Mouse (Mus musculus) CH12.LX (cell line): Measurements from ENCODE around the gene Igsf21.

Experiments
- CHD2 ChIP-seq: IDR thresholded peaks from 2 replicates; pipeline ENCODE4 v1.6.1; 2011; ENCODE audit warnings: low read length, improper control_type of control experiment
- CTCF ChIP-seq, 2 experiments: IDR thresholded peaks in 1 of 2; conservative IDR thresholded peaks in 1 of 2; 2 replicates each; pipeline ENCODE4 v1.5.1; 2011 to 2012; ENCODE audit warnings: low read depth in 2 of 2, low read length in 2 of 2, improper control_type of control experiment in 1 of 2, inconsistent platforms in 1 of 2, mild to moderate bottlenecking in 1 of 2, moderate library complexity in 1 of 2
- EP300 ChIP-seq: IDR thresholded peaks from 2 replicates; pipeline ENCODE4 v1.6.1; 2011; ENCODE audit warnings: low read length, improper control_type of control experiment
- KAT2A ChIP-seq: IDR thresholded peaks from 2 replicates; pipeline ENCODE4 v1.6.1; 2012; ENCODE audit warnings: low read length, improper control_type of control experiment, inconsistent platforms; ENCODE audit not compliant: insufficient replicate concordance
- NRF1 ChIP-seq: IDR thresholded peaks from 2 replicates; pipeline ENCODE4 v1.6.1; 2014; ENCODE audit warnings: low read depth, mild to moderate bottlenecking, inconsistent platforms, low read length, improper control_type of control experiment, moderate library complexity

DNA sequence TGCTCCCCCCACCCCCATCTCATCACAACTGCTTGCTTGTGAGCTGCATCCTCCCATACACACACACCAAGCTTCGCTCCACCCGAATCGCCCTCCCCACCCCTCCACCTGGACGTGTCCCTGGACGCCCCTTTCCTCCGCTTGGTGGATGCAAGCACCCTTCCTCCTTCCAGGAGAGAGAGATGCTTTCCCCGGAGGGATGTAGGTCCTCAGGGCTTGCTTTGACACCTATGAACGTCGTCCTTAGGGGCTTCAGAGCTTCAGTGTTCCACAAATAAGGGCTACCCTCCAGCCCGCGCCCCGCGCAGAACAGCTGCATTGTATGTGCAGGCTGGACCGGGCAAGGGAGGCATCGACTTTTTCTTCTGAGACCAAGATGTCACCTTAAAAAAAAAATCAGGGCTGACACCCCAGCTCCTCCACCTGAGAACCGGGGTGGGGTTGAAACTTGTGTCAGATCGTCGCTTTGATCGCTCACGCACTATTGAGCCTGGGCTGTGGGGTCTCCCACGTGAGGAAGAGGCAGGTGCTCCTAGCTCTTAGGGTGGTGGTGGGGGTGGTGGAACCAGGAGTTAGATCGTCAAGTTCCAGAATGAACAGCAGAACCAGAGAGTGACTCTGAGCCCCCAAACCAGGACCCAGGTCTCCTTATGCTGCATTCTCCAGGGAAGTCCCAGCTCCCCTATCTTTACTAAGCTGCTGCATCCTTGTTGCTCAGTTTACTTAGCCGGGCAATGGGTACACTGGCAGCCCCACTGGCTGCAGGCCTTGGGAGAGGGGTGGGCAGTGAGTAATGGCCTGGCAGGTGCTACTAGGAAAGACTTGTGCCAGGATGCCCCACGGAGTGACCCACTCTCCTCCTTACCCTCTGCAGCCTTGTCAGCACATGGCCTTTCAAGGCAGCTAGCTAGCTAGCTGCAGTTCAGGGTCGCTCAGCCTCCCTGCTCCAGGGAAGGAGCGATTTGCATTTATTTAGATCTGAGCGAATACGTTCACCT, 721 bp upstream of the Igsf21 start:
- TF ChIP-seq CHD2 = no peak
- TF ChIP-seq CTCF (conservative IDR thresholded peaks at IDR 0.05 in 1 of 2, IDR thresholded peaks at IDR 0.05 in 1 of 2; ENCODE audit: low read depth in 2 of 2, low read length in 2 of 2) = no peak
- no peak for TF ChIP-seq KAT2A
- TF ChIP-seq NRF1 = no peak
- no peak for TF ChIP-seq EP300
